Mouse (Mus musculus) liver, embryonic 11.5 days (tissue): ENCODE data around the gene Serpinb1b. TPM values are rescaled to one million over a fixed set of nuclear protein-coding genes. Genes with fewer than 3 reads are reported as not detected.

Experiments
- ATAC-seq: fragments of 200-750 bp; cut with Nextera tagmentation; replicated peaks from 2 replicates; pipeline ENCODE4 v1.8.0; 2017; ENCODE audit warnings: moderate number of reproducible peaks, mild to moderate bottlenecking, moderate TSS enrichment, moderate library complexity; ENCODE audit not compliant: low FRiP score
- DNase-seq: peaks from one replicate; pipeline ENCODE4 v3.0.0-alpha.2; 2017; ENCODE audit warnings: low spot score
- H3K27ac ChIP-seq: fragments of 300-500 bp; sonication (generic); 2 replicates; pipeline ENCODE4 v1.5.1; 2014; ENCODE audit warnings: mild to moderate bottlenecking, low read depth, low read length, control low read depth
- H3K27me3 ChIP-seq: fragments of 300-500 bp; sonication (generic); replicated peaks from 2 replicates; pipeline ENCODE4 v1.6.1; 2014; ENCODE audit warnings: low read length, mixed read lengths; ENCODE audit not compliant: control insufficient read depth, insufficient read depth
- H3K36me3 ChIP-seq: fragments of 300-500 bp; sonication (generic); 2 replicates; pipeline ENCODE4 v1.6.1; 2014; ENCODE audit warnings: mild to moderate bottlenecking, low read length, moderate library complexity, mixed read lengths; ENCODE audit not compliant: control insufficient read depth, insufficient read depth
- H3K4me1 ChIP-seq: fragments of 300-500 bp; sonication (generic); replicated peaks from 2 replicates; pipeline ENCODE4 v1.6.1; 2014; ENCODE audit warnings: low read length, mixed read lengths; ENCODE audit not compliant: control insufficient read depth, insufficient read depth
- H3K4me2 ChIP-seq: fragments of 300-500 bp; sonication (generic); 2 replicates; pipeline ENCODE4 v1.6.1; 2014; ENCODE audit warnings: mild to moderate bottlenecking, control low read depth, moderate library complexity
- H3K4me3 ChIP-seq: fragments of 300-500 bp; sonication (generic); 2 replicates; pipeline ENCODE4 v1.5.1; 2014; ENCODE audit warnings: low read depth, low read length, control low read depth
- H3K9ac ChIP-seq: fragments of 300-500 bp; sonication (generic); 2 replicates; pipeline ENCODE4 v1.6.1; 2014; ENCODE audit warnings: low read depth, low read length, control low read depth
- H3K9me3 ChIP-seq: fragments of 300-500 bp; sonication (generic); 2 replicates; pipeline ENCODE4 v1.6.1; 2016; ENCODE audit warnings: low read length, inconsistent platforms, mixed read lengths; ENCODE audit not compliant: control insufficient read depth
- WGBS: fragments of 180-500 bp; shearing (Covaris S2); extraction: QIAGEN DNeasy Blood & Tissue Kit; methylation state at CpG from one replicate; pipeline ENCODE4 v1.1.7; 2014; 5-methylcytosine and 5-hydroxymethylcytosine counted together
- polyA plus RNA-seq: library from polyadenylated mRNA; unstranded; fragments of >200 nt; fragmentation: Nextera tagmentation; extraction: Ambion mirVana; gene quantifications from 2 replicates; pipeline ENCODE4 v1.2.1, GENCODE M21; 2014

The Serpinb1b gene
- polyA plus RNA-seq, 1 experiment from 2014 or later, result not detected

DNA sequence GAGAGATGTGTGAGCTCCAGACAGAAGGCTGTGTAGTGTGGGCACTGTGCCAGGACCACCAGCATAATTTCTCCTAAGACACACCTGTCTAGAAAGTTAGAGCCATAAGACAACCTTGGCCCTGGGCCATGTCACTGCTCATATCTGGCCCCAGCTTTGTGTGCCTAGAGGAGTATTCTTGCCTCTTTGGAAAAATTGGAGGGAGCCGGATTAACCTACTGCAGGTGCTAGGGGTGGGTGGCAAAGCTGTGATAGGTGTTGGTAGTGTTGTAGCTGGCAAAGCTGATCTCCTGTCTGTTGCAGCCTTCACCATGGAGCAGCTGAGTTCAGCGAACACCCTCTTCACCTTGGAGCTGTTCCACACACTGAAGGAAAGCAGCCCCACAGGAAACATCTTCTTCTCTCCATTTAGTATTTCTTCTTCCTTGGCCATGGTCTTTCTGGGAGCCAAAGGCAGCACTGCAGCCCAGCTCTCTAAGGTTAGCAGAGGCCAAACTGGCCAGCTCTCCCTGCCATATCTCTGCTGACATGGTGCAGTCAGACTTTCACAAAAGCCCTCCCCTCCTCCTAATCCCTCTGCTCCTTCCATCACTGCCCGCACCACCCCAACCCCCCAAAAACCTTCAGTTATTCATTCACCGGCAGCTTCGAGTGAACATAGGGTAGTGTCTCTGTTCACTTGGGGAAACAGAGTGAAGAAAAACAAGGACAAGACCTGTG lies 6.8 kb downstream of the Serpinb1b start:
- ATAC-seq (no peak), DNase-seq (no peak)
- 62% methylated on average over 5 of the region's 5 CpGs for WGBS
- H3K9me3 ChIP-seq, result no peaks in the 10 kb centered on the region
- H3K9ac ChIP-seq, result no peak overlapping the region
- no peak overlapping the region for H3K27ac ChIP-seq
- H3K27me3 ChIP-seq, result no peaks in the 10 kb centered on the region
- no peak overlapping the region for H3K4me2 ChIP-seq
- no peaks in the 10 kb centered on the region for H3K36me3 ChIP-seq
- no peak overlapping the region for H3K4me3 ChIP-seq
- no peaks in the 10 kb centered on the region for H3K4me1 ChIP-seq

DNA sequence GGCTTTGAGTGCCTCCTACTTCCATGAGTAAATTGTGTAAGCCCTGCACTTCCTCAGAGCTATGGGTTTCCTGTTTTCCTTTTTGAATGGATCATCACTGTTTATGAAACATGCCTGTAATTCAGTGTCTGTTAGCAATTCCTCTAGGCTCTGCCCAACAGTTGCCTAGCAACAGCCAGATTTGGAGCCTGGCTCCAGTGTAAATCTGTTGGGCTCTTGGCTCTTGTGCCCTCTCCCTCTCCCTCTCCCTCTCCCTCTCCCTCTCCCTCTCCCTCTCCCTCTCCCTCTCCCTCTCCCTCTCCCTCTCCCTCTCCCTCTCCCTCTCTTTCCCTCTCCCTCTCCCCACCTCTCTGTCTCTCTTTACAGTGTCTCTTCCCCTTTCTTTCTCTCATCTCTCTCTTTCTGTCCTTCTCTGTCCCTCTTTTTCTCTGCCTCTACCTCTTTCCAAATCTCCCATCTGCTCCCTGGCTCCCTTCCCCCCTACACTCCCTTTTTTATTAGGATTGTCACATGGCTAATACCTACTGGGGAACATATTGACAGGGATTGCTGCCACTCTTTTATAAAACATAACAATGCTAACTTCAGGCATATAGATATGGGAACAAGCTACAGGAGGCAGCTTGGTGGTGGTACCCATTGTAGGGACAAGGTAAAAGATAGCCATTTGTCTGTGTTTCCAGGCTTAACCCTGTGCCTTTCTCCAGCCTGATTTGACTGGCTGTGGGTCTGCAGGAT lies 7.5 kb downstream of the Serpinb1b start:
- H3K27me3 ChIP-seq, result no peaks in the 10 kb centered on the region
- DNase-seq, result no peak

GRCm38 (mm10) chr13:33089566-33089965 lies 11.2 kb downstream of the Serpinb1b start:
- Histone ChIP-seq H3K4me1 (no peaks in the 10 kb centered on the region), H3K27ac (no peak overlapping the region), H3K4me2 (no peak overlapping the region), H3K9ac (no peak overlapping the region), H3K9me3 (no peaks in the 10 kb centered on the region), H3K36me3 (no peaks in the 10 kb centered on the region), H3K27me3 (no peaks in the 10 kb centered on the region), H3K4me3 (no peak overlapping the region)
- WGBS, result 65% methylated on average over 3 of the region's 3 CpGs
- DNase-seq (no peak), ATAC-seq (no peak)

More for the DNA sequence above, 7.5 kb downstream of the Serpinb1b start:
- no peaks in the 10 kb centered on the region for H3K4me1 ChIP-seq
- no peaks in the 10 kb centered on the region for H3K36me3 ChIP-seq
- H3K9me3 ChIP-seq, result no peaks in the 10 kb centered on the region
- no peak overlapping the region for H3K4me2 ChIP-seq
- ATAC-seq, result no peak
- H3K27ac ChIP-seq, result no peak overlapping the region
- H3K9ac ChIP-seq, result no peak overlapping the region
- H3K4me3 ChIP-seq, result no peak overlapping the region

GRCm38 (mm10) chr13:33090546-33090945 lies 12.2 kb downstream of the Serpinb1b start:
- Histone ChIP-seq H3K4me1 (no peaks in the 10 kb centered on the region), H3K27me3 (no peaks in the 10 kb centered on the region), H3K36me3 (no peaks in the 10 kb centered on the region), H3K4me3 (no peak overlapping the region), H3K9ac (no peak overlapping the region), H3K27ac (no peak overlapping the region), H3K9me3 (no peaks in the 10 kb centered on the region), H3K4me2 (no peak overlapping the region)
- ATAC-seq (no peak), DNase-seq (no peak)
- 75% methylated on average over 1 of the region's 1 CpGs for WGBS

DNA sequence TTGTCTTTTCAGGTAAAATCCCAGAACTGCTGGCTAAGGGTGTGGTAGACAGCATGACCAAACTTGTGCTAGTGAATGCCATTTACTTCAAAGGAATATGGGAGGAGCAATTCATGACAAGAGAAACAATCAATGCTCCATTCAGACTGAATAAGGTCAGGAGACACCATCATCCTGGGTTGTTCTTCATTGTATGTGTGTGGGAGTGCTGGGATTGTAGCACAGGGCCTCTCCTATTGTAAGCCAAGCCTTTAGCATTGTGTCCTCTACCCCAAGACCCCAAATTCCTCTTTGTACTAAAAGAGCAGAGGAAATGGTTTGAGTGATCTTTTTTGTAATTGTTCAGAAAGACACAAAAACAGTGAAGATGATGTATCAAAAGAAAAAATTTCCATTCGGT lies 12.9 kb downstream of the Serpinb1b start:
- ATAC-seq (no peak), DNase-seq (no peak)
- 85% methylated on average over 1 of the region's 1 CpGs for WGBS
- Histone ChIP-seq H3K9ac (no peak overlapping the region), H3K9me3 (no peaks in the 10 kb centered on the region), H3K4me3 (no peak overlapping the region), H3K4me2 (no peak overlapping the region), H3K36me3 (no peaks in the 10 kb centered on the region), H3K27me3 (no peaks in the 10 kb centered on the region), H3K4me1 (no peaks in the 10 kb centered on the region), H3K27ac (no peak overlapping the region)

DNA sequence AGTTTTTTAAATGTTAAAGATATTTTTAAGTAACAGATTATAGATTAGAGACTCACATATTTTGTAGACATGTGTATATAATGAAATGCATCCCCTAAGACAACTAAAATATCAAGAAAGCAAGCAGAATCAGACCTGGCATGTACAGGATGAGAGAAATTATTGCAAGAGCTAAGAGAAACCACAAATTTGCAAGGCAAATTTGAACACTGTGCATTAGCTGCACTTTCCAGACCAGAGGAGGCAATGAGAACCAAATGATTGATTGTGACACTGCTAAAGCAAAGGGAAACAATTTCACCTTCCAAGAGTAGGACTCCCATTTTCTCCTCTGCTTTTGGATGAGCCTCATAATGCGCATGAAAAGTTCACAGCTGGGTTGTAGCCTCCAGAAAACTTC lies 17.2 kb downstream of the Serpinb1b start:
- H3K4me1 ChIP-seq, result no peaks in the 10 kb centered on the region
- H3K27me3 ChIP-seq, result no peaks in the 10 kb centered on the region
- no peak for DNase-seq
- H3K27ac ChIP-seq, result no peak overlapping the region
- WGBS, result 82% methylated on average over 1 of the region's 1 CpGs
- no peak overlapping the region for H3K4me2 ChIP-seq
- H3K9me3 ChIP-seq, result no peaks in the 10 kb centered on the region
- no peak overlapping the region for H3K9ac ChIP-seq
- ATAC-seq, result no peak
- H3K4me3 ChIP-seq, result no peak overlapping the region
- H3K36me3 ChIP-seq, result no peaks in the 10 kb centered on the region

GRCm38 (mm10) chr13:33105626-33106025 lies 27.3 kb downstream of the Serpinb1b start:
- Histone ChIP-seq H3K27ac (no peak overlapping the region), H3K4me1 (no peaks in the 10 kb centered on the region)
- no peak for ATAC-seq

GRCm38 (mm10) chr13:33113054-33113453 lies 34.7 kb downstream of the Serpinb1b start:
- no peaks in the 10 kb centered on the region for H3K27me3 ChIP-seq
- no peak overlapping the region for H3K9ac ChIP-seq
- no peak for DNase-seq
- H3K4me2 ChIP-seq, result no peak overlapping the region
- 61% methylated on average over 3 of the region's 3 CpGs for WGBS
- no peak for ATAC-seq
- H3K4me3 ChIP-seq, result no peak overlapping the region
- H3K9me3 ChIP-seq, result no peaks in the 10 kb centered on the region
- H3K4me1 ChIP-seq, result no peaks in the 10 kb centered on the region
- H3K36me3 ChIP-seq, result no peaks in the 10 kb centered on the region
- no peak overlapping the region for H3K27ac ChIP-seq

More at GRCm38 (mm10) chr13:33105626-33106025, 27.3 kb downstream of the Serpinb1b start:
- no peak overlapping the region for H3K9ac ChIP-seq
- no peak for DNase-seq
- no peak overlapping the region for H3K4me2 ChIP-seq
- no peaks in the 10 kb centered on the region for H3K9me3 ChIP-seq
- H3K4me3 ChIP-seq, result no peak overlapping the region
- no peaks in the 10 kb centered on the region for H3K36me3 ChIP-seq
- no peaks in the 10 kb centered on the region for H3K27me3 ChIP-seq

- Histone ChIP-seq H3K4me2 (no peak overlapping the region), H3K27me3 (no peaks in the 10 kb centered on the region), H3K4me3 (no peak overlapping the region), H3K27ac (no peak overlapping the region), H3K36me3 (no peaks in the 10 kb centered on the region), H3K4me1 (no peaks in the 10 kb centered on the region), H3K9ac (no peak overlapping the region), H3K9me3 (no peaks in the 10 kb centered on the region)
- ATAC-seq (no peak), DNase-seq (no peak)
- WGBS, result 83% methylated on average over 2 of the region's 2 CpGs
Measured at GRCm38 (mm10) chr13:33137717-33138116, 59.3 kb downstream of the Serpinb1b start.
